Mouse (Mus musculus): Measurements from ENCODE around the gene Olfr601.
"Not testable (repeated sequence)": the region's sequence is repeated elsewhere in the genome, so short reads cannot be mapped to it uniquely, and the experiment has no call there.

Olfr601 gene

GRCm38 (mm10) chr7:103362555-103362954 is at the start of gene Olfr601:
TSS of gene Olfr601 (minus strand) at chr7:103362655.
- no peak for DNase-seq (ENCODE audit: low spot score in 2 of 2)

DNA sequence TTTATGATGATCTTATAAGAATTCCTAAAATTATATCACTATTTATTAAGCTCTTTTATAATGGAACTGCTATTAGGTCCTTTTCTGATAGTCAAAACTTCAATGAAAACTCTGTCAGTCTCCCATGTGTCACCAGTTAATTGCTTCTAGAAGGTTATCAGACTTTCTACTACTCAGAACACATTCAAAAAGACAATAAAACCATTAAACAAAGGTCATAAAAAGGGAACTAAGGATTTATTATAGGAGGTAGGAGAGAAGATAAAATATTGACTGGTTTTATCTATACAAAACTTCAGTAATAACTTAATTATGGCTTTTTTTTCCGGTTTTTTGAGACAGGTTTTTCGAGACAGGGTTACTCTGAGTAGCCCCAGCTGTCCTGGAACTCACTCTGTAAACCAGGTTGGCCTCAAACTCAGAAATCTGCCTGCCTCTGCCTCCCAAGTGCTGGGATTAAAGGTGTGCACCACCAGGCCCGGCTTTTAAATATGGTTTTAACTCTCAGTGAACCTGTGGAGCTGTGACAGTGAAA is 44.1 kb upstream of the Olfr601 start:
- DNase-seq (ENCODE audit: low spot score in 2 of 2), result not testable (repeated sequence)

GRCm38 (mm10) chr7:103398981-103399380 is 36.5 kb upstream of the Olfr601 start:
- no peak for DNase-seq (ENCODE audit: low spot score in 2 of 2)

DNA sequence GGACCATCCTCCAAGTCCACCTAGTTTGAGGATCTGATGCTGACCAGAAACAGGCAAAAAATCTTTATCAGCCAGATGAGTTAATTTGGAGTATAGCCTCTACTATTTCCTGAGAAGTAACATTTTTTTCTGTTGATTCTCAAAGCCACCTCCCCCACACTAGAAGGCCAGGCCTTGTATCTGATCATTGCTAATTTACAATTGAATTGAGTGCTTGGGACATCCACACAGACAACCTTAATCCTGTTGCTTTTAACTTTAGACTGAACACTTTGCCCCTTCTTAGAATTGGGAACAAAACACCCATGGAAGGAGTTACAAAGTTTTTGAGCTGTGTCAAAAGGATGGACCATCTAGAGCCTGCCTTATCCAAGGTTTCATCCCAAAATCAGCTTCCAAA is 35.3 kb upstream of the Olfr601 start:
- no peak for DNase-seq (ENCODE audit: low spot score in 2 of 2)

GRCm38 (mm10) chr7:103386077-103386476 is 23.6 kb upstream of the Olfr601 start, which contains the start of gene Olfr603:
TSS of gene Olfr603 (minus strand) at chr7:103386177.
- DNase-seq (ENCODE audit: low spot score in 2 of 2), result no peak

DNA sequence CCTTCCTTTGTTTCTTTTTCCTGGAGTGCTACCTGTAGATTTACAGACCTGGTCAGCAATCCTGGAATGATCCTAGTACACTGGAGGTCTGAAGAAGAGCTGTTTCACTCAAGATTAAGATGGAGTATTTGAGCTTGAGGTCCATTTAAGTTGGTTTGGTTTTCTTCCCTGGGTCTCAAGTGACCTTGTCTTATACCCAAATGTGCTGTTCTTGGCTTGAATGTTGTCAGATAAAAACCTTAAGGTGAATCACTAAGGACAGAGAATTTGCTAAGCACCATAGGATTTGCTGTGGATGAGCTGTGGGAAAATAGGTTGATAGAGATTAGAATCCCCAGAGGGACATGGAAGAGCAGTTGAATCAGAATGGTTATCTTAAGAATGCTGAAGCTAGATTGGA is 12.9 kb downstream of the Olfr601 start, which contains the start of gene Olfr600:
Gene Olfr600 (minus strand): TSS at position 101 of the 400 bp plus-strand sequence.
- no peak for DNase-seq (ENCODE audit: low spot score in 2 of 2)

- no peak for DNase-seq (ENCODE audit: low spot score in 2 of 2)
Measured at GRCm38 (mm10) chr7:103335617-103336016, 26.8 kb downstream of the Olfr601 start, which contains the start of gene Olfr599. TSS of gene Olfr599 (plus strand) at chr7:103335917.

DNA sequence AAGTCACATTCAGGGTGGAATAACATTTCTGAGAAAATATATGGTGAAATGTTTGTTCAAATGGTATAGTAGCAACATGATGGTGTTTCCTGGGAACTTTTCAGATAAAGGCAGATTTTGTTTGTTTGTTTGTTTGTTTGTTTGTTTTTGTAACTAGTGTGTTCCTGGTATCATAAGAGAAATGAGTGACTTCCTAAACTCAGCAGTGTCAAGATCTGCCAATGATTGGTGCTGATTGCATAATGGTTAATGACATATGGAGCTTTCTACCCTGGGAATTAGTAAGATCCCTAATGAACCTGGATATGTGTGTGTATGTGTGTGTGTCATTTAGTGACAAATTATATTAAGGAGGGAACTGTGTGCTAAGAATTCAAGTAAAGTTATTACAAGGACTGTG is 39.2 kb downstream of the Olfr601 start, which contains the start of gene Olfr598:
Gene Olfr598 (plus strand): TSS at position 301 of the 400 bp plus-strand sequence.
- no peak for DNase-seq (ENCODE audit: low spot score in 2 of 2)

GRCm38 (mm10) chr7:103316015-103316414 is 46.4 kb downstream of the Olfr601 start, which contains the start of gene Olfr597:
TSS of gene Olfr597 (plus strand) at chr7:103316315.
- not testable (repeated sequence) for DNase-seq (ENCODE audit: low spot score in 2 of 2)

Measured in frontal cortex, postnatal 10 days (tissue).